Mouse (Mus musculus): ENCODE measurements at regions not wholly inside any gene's neighbourhood (a gene's known extent, or its start where the extent isn't known, plus 50 kb on each side); places are given as distances from the start of the nearest gene placed in this dataset.

- TF ChIP-seq ZNF384 (IDR thresholded peaks at IDR 0.05; ENCODE audit: low read depth, low read length), result no peak
- no peak for TF ChIP-seq CHD2 (IDR thresholded peaks at IDR 0.05; ENCODE audit: low read depth, low read length)
- no peak for TF ChIP-seq HCFC1 (IDR thresholded peaks at IDR 0.05; ENCODE audit: borderline replicate concordance, insufficient read depth, low read length)
These were observed 664.7 kb downstream of the Vrk1 start for GRCm38 (mm10) chr12:106674741-106675140.

Measured in ES-E14 (cell line).